Mouse (Mus musculus) ovary, postnatal 36 days (tissue): Measurements from ENCODE around the gene Ddx50.

ENCODE experiments used
- DNase-seq: peaks from one replicate; pipeline ENCODE4 v3.0.0; 2022; ENCODE audit warnings: low spot score, mixed read lengths

Ddx50 gene

DNA sequence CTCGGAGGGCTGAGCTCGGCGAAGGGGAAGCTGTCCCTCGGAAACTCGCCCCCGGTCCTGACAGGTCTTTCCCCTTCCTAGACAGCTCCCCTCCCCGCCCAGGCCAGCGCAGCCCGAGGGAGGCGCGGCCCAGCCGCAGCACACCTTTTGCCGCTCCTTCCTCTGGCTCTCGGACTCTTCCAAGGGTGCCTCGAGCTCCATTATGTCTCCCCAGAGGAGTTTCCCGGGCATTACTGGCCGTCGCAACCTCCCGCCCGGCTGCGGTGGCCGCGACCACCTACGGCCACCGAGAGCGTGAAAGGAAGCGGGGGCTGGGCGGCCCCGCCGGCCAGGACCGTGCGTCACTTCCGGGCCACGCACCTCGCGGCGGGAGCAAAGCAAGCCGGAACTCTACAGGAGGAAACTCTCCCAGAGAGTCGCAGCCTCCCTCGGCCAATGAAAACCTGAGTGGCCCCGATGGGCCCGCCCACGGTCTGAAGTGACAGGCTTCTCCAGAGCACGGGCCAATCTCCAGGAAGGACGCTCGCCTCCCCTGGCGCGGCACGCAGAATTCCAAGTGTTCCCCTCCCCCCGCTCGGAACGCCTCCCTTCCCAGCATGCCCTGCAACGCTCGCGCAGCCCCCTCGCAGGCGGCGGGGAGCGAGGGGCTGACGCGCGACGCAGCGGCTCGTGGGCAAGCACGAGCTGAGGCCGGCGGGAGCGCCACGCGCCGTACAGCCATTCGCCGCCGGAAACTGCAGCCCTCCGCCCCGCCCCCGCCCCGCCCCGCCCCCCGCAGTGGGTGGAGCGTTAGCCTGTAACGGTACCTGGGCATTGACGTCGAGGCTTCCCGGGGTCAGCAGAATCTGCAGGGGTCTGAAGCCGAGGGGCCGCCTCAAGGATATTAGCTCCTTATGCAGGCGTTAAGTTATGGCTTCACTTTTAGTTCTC, at the start of gene Ddx50:
Gene Ddx50, minus strand, starts transcription at position 338 of the 930 bp plus-strand sequence.
- DNase-seq: peak; percentile 99

DNA sequence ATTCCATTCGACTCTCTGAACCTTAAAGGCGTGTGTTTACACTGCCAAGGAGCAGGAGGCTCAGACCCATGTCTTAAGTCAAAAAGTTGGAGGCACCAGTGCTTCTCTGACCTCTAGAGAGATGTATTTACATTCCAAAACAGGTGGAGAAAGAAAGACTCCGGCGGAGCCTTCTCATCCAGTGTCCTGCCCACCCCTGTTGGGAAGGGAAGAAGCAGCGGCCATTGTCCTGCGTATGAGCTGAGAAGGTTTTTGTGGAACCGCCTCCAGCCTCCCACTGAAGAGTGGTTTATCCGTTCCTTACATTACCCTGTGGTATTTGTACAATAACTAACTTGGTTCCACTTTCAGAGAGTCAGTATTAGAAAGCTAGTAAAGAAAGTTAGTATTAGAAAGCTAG, 41.8 kb upstream of the Ddx50 start:
- DNase-seq: no peak

DNA sequence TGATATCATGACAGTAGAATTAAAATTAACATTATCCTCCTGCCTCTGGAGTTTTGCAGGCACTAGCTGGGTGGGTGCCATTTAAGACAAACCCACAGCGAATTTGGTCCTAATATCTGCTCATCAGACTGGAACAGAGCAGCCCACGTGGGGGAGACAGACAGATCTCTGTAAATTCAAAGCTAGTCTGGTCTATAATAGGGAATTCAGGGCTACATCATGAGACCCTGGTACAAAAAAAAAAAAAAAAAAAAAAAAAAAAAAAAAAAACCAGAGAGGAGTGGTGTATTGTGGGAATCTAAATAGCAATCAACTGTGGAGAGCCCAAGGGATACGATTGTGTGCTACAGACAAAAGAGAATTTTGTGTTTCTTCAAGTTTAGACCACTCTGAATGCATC, 41.2 kb upstream of the Ddx50 start:
- DNase-seq: no peak

DNA sequence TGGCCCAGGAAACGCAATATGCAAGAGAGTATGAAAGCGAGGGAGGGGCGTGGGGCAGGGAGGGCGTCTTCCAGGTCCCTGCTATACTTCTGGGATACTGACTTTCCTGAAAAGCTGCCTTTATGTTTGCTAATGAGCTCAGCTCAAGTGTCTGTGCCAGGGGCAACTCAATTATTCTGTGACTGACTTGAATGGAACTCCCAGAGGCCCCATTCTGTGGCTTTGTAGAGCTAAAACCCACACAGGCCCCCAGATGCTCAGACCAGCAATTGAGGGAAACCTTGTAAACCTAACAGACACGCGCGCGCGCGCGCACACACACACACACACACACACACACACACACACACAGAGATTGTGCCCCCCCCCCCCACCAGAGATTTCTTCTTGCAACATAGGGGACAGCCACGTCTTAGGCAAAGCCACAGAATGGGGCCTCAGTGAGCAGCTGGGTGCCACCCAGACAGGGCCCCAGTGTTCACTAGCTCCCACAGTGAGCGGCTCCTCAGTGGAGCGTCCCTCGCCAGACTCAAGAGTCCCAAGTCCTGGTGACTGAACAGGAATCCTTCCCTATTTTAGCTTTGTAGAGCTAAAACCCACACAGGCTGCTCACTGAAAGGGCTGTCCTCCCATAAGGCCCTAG, 36.1 kb upstream of the Ddx50 start:
- no peak for DNase-seq

DNA sequence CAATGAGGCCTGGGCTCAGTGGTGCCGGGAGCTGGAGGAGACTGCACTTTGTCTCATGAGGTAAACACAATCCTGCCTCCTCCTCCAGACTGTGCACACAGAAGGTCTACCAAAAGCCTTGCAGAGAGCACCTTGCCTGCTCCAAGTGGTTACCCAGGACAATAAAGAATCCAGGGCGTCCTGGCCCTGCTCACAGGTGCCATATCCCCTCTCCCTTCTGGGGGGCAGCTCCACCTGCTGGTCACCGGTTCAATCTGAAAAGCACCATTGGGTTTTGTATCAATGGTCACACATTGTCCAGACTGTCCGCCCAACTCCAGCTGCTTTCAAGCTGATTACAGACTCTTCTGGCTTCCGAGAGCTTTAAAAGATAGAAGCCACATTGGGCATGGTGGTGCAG, 32.0 kb upstream of the Ddx50 start:
- peak; percentile 28 for DNase-seq

DNA sequence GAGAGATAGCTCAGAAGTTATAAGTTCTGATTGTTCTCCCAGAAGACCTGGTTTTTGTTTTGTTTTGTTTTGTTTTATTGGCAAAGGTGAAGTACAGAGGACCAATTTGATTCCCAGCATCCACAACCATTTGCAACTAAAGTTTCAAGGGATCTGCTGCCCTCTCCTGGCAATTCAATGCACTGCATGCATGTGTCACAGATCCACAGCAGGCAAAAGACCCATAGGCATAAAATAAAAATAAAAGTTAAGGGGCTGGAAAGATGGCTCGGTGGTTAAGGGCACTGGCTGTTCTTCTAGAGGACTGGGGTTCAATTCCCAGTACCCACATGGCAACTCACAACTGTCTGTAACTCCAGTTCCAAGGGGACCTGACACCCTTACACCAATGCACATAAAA, 28.8 kb upstream of the Ddx50 start:
- no peak for DNase-seq

DNA sequence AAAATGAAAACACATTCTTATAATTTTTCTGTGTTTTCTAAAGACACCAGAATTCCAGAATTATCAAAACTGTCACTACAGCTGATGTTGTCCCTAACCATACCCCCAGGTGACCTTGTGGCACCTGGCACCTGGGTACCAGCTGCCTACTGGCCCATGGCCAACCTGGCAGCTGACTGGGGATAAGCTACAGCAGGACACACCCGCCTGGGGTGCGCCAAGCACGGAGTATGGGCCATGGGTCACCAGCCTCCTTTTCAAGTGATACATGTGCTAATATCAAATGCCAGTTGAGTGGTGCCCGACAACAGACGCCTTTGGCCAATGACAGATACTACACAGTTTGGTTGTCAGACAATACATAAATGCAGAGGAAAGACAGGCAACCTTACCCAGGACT, 26.3 kb upstream of the Ddx50 start:
- no peak for DNase-seq

DNA sequence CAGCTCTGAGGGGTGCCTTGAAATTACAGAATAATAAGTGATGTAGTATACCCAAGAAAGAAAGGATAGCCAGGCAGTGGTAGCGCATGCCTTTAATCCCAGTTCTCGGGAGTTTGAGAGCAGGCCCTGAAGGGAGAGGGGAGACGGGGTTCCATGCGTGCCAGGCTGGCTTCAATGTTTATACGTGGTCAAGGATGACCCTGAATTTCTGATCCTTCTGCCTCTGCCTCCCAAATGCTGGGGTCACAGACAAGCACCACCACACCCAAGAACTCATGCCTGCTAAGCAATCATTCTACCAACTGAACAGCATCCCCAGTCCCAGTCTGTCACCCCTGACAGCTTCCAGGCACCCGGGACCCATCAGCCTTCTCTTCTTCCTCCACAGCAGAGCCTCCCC, 25.2 kb upstream of the Ddx50 start:
- no peak for DNase-seq

DNA sequence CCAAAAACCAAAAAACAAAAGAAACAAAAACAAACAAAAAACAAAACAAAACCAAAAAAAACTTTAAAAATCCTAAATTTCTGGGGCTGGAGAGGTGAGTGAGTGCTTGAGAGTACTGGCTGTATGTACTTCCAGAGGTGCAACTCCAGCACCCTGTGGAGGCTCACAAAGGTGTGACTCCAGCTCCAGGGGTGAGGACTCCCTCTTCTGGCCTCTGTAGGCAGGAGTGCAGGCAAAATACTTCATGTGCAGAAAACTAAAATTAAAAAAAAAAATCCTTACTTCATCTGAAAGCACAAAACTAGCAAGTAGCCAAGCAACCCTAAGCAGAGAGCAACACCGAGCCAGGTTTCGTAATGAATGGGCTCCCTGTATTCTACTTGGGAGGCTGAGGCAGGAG, 21.3 kb upstream of the Ddx50 start:
- DNase-seq: no peak

DNA sequence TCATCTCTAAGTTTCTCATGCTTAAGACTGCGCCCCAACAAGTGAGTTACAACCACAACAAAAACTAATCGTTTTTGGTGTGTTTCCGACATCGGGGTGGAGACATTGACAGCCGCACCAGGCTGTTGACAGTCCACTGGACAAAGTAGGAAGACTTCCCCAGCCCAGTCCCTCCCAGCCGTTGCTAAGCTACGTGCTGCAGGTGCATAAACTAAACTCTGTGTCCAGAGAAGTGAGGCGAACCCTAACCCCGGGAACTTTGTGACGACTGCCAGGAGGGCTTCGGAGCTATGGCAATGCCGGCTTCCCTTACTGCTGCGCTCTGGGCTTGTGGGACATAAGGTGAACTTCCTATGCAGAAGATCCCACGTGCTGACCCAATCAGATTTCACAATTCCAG, 18.2 kb upstream of the Ddx50 start:
- no peak for DNase-seq

DNA sequence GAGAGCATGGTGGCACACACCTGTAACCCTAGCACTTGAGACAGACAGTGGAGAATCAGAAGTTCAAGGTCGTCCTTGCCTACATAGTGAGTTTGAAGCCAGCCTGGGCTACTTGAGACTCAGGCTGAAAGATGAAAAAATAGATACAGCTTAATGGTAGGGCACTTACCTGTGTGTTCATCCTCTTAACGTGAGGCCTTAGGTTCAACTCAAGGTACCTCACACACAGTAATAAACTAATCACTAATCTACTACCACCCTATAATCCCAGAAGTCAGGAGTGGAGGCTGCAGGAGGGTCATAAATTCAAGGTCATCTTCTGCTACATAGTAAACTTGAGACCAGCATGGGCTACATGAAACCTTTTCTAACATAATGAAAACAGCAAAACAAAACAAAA, 17.4 kb upstream of the Ddx50 start:
- no peak for DNase-seq

DNA sequence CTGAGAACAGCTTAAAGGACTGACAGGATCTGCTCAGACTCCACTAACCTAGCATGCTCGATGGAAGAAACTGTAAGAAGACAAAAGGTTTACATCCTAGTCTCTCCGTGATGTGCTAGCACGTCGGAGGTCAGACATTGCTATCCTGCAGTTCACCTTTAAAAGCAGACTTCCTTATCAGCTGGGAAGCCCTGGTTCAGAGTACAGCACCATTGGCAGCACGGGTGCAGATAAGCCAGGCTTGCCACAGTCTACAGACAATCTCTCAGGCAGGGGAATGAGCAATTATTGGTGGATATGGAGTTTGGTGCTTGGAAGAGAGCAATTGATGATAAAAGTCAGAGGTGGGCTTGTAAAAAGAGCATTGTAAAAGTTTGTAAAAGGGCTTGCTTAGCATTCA, 17.0 kb upstream of the Ddx50 start:
- no peak for DNase-seq

DNA sequence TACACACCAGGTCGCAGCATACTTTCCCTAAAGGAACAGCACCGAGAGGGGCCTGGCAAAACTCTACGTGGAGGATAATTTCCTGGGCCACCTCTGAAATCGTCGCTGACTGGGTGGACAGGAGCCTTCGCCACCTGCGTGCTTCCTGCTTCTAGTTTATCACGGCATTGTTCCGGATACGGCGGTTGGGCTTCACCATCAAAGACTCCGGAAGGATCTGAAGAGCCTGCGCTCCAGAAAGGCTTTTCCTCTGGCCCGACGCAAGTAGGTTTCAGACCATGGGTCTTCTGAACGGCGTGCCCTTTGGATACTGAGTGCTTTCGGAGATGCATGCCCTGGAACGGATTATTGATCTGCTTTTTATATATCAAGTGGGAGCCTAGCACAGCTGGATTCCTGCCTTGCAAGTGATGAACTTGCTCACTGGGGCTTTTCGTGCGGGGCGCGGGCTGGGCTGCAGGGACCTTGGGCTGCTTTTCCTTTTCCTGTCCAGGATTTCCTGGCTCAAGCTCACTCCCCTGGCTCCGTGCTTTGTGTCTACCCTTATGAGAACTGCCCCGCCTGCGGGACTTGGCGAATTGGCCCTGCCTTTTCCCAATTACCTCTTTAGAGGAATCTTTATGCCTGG, 14.1 kb upstream of the Ddx50 start:
- peak; percentile 35 for DNase-seq

DNA sequence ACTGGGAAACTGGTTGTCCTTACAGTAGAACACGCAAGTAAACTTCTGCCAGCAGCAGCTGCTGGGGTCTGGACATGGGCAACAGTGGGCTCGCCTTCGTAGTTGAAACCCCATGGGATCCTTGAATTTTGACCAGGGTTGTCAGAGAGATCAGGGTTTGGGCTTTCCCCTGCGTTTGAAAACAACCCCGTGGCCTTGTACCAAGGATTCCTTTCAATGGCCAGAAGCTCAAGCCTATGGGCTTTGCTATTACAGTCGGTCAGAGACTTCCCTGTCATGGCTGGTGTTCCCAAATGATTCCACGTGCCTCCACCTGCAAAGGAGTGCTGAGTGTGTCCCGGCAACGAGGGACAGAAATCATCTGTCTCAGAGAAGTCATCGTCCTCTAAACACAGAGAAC, 13.2 kb upstream of the Ddx50 start:
- no peak for DNase-seq

DNA sequence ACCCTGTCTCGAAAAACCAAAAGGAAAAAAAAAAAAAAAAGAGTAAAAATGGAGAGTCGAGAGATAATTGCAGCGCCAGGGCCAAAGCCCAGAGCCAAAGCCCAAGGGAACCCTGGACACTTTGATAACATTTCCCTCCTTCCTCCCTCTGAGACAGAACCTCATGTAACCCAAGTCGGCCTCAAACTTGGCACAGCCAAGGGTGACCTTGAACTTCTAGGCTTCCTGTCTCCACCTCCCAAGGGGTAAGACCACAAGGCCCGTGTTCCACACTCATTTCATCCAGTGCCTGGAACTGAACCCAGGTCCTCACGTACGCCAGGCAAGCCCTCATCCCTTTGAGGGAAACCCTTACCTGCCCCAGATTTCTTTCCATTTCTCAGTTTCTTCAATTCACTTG, 5.7 kb upstream of the Ddx50 start:
- no peak for DNase-seq

DNA sequence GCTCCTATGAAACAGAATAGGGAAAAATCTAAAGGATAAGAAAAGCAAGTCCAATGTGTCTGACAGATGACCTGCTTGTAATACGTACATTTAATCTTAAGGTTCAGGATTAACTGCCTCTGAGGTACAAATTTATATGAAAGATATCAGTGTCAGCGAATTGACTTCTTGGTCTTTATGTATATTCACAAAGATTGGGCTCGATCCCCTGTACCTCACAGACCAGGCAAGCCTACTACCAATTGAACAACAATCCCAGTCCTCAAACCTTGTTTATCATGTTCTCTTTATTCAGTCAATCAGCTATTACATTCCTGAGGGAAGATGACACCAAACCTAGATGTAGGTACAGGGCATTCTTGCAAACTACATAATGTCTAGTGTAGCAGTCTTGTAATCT, 943 bp upstream of the Ddx50 start:
- no peak for DNase-seq

DNA sequence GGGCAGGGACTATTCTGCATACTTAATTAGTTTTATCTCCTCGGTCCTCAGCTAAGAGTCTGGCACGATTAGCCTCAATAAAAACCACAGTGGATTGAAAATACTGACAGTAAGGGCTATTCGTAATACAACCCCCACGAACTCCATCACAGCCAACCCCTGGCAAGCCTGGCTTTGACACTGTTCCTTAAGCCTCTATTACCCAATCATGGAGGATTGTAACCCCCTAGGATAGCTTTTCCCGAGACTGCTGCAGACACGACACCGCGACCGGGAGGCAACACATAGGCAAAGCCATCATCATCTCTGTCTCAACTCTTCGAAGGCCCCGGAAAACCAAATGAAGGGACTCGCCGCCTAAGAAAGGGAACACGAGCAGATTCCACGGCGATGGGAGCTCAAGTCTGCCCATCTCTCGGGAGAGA, 648 bp downstream of the Ddx50 start:
- DNase-seq: peak; percentile 23

DNA sequence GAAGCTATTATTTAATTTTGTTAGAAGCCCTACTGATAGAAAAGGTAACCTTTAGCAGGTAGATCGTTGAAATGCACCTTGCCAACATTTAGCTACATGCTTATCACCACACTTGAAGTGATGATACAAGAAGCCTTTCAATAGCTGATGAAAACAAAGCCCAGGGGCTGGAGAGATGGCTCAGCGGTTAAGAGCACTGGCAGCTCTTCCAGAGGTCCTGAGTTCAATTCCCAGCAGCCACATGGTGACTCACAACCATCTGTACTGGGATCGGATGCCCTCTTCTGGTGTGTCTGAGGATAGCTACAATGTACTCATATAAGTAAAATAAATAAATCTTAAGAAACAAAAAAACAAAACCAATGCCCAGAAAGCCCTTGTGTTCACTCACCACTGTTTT, 46.9 kb downstream of the Ddx50 start:
- DNase-seq: no peak

DNA sequence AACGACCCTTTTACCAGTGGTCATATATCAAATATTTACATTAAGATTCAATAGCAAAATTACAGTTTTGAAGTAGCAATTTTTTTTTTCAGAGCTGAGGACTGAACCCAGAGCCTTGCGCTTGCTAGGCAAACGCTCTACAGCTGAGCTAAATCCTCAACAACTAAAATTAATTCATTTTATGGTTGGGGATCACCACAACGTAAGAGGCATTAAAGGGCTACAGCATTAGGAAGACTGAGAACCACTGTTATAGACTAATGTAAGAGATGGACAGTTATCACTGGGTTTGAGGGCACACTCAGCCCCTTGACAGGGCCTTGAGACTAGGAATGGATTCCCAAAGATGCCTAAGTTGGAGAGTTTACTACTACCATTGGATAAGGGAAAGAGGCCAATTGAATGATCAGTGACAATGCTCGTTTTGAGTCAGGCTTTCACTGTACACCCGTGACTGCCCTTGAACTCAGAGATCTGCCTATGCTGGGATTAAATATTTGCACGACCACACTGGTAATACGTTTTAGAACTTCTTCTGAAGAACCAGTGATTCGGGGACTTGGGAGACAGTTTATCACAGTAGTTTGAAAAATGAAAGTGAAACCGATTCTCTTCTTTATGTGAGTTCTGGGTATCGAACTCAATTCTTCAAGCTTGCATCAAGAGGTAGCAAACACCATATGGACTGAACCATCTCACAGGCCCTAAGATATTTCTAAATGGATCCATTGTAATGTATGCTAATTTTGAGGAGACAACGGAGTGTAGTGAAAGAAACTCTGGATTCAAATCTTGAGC, 47.6 kb downstream of the Ddx50 start:
- DNase-seq: no peak

DNA sequence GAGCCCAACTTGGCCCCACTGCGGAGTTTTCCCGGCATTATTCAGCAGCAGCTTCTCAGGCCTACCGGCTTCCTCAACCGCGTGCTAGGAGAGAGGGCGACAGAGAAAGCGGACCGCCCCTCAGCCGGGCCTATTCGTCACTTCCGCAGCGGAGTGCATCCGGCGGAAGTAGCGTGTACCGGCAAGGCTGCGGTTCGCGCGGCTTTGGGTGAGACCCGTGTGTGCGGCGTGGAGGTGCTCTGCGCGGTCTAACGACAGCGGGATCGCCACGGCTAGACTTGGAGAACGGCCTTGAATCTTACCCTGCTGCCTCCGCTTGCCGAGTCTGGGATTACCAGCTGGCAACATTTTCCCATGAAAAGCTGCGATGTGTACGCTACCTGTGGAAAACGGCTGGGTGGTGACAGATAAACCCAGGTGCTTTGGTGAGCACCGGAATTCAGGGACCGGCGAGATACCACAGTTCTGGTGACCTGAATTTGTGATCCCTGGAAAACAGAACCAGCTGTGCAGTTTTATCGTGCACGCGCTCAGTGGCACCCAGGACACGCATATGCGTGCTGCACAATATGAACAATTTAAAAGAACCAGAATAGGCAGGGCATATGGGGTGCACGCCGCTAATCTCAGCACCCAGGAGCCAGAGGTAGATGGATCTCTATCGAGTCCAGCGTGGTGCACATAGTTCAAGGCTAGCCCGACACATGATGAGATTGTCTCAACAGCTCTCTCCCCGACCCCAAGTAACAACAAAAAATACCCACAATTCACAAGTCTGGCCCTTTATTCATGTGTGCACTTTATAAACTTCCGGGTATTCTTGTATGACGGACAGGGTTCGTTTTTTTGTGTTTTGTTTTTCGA, 48.6 kb downstream of the Ddx50 start, which contains the start of gene Ddx21:
Gene Ddx21, minus strand, starts transcription at position 105 of the 864 bp plus-strand sequence.
- DNase-seq: peak; percentile 86

DNA sequence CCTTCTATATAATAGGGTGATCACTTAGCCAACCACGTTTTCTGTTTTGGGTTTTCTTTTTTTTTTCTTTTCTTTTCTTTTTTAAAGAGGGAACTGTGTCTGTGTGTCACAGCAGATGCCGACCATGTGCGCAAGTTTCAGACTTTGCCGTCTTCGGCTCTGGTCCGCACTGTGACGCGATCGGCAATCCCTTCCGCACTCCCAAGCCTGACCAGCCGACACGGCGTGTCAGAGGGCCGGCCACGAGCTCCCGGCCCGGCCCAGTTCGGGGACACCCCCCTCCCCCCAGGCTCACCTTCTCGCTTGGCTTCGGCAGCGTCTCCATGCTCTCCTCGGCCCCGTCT, 49.2 kb downstream of the Ddx50 start:
- no peak for DNase-seq
